Comparison of ENCODE assay signal across 13 mouse cellular contexts in genomic region chr16:24199408-24200167, GRCm38 (mm10).
DNase-seq lines count a peak whose midpoint lies in the region; ATAC-seq and TF ChIP-seq lines count a peak whose summit lies in the region.
"Had no signal": no experiment of that assay in that cellular context is flagged by ENCODE, and none has a peak within 500 bp of the region (broad histone marks: within the 10 kb centered on the region; RNA-seq: fewer than 3 reads in every experiment).

No protein-coding gene starts in this region.

- peak overlapping the region; percentile 32 for H3K4me2 ChIP-seq in intestine, postnatal 0 days (replicated peaks; ENCODE audit: low read depth)

- 56% methylated on average over 18 of the region's 18 CpGs for WGBS in intestine, postnatal 0 days

- no peak overlapping the region for H3K9ac ChIP-seq in intestine, postnatal 0 days (ENCODE audit: low read depth, low read length)

- no peak for TF ChIP-seq CTCF in intestine, postnatal 0 days (IDR thresholded peaks at IDR 0.05; ENCODE audit: low read depth)

- H3K27me3 ChIP-seq in intestine, postnatal 0 days (replicated peaks; ENCODE audit: control insufficient read depth, insufficient read depth, low read length): no peaks in the 10 kb centered on the region

- peak; percentile 98 for ATAC-seq in intestine, postnatal 0 days
- peak; percentile 79 for ATAC-seq in megakaryocyte, adult 5-6 weeks (ENCODE audit: poor library complexity, severe bottlenecking)
- ATAC-seq: activated CD4-positive, CD25-positive, alpha-beta regulatory T cell, adult 4 months; forebrain, embryonic 14.5 days had no signal

- no peaks in the 10 kb centered on the region for H3K4me1 ChIP-seq in intestine, postnatal 0 days (replicated peaks; ENCODE audit: control insufficient read depth, insufficient read depth, low read length)

- no peak overlapping the region for H3K4me3 ChIP-seq in intestine, postnatal 0 days (ENCODE audit: low read depth, low read length)
- H3K4me3 ChIP-seq: megakaryocyte, embryonic 14.5 days had no signal

- DNase-seq in NIH3T3 (ENCODE audit: low read depth): peak; percentile 77
- peak; percentile 32 to 42 for DNase-seq in adrenal gland, adult 18-20 months (ENCODE audit: low spot score in 2 of 2)
- DNase-seq in spleen, adult 18-20 months: no peak
- DNase-seq in frontal cortex, postnatal 25 days (ENCODE audit: low spot score in 2 of 2): no peak
- DNase-seq in frontal cortex, postnatal 36 days (ENCODE audit: low spot score in 2 of 2): no peak
- DNase-seq in layer of hippocampus, postnatal 14 days (ENCODE audit: low spot score in 2 of 2): no peak
- DNase-seq: cerebellum, adult 9-10 months had no signal

- no peaks in the 10 kb centered on the region for H3K36me3 ChIP-seq in intestine, postnatal 0 days (ENCODE audit: control insufficient read depth, insufficient read depth)

- no peaks in the 10 kb centered on the region for H3K9me3 ChIP-seq in intestine, postnatal 0 days (ENCODE audit: control insufficient read depth)
- H3K9me3 ChIP-seq: megakaryocyte, embryonic 14.5 days had no signal

- peak overlapping the region; percentile 91 for H3K27ac ChIP-seq in intestine, postnatal 0 days (ENCODE audit: low read depth, low read length)
- H3K27ac ChIP-seq: kidney, postnatal 0 days had no signal

Comparison
In these comparisons a context has a peak if more than half of its experiments do, and no peak if none do; other contexts are left out.
1. DNase-seq: peak in NIH3T3 (single experiment) and adrenal gland, adult 18-20 months (2 of 2); none in spleen, adult 18-20 months (0 of 2), frontal cortex, postnatal 25 days (0 of 2), frontal cortex, postnatal 36 days (0 of 2) and layer of hippocampus, postnatal 14 days (0 of 2).